Mouse (Mus musculus) stomach, embryonic 16.5 days (tissue): Measurements from ENCODE around the gene Sypl. TPM values are rescaled to one million over a fixed set of nuclear protein-coding genes. Genes with fewer than 3 reads are reported as not detected.

Source experiments
- ATAC-seq: fragments of 200-750 bp; cut with Nextera tagmentation; 2 replicates; pipeline ENCODE4 v1.8.0; 2017; ENCODE audit warnings: moderate number of reproducible peaks, moderate TSS enrichment; ENCODE audit not compliant: insufficient read depth, low FRiP score
- H3K27ac ChIP-seq: fragments of 300-500 bp; sonication (generic); 2 replicates; pipeline ENCODE4 v1.5.1; 2014; ENCODE audit warnings: low read length
- H3K27me3 ChIP-seq: fragments of 300-500 bp; sonication (generic); 2 replicates; pipeline ENCODE4 v1.6.1; 2014; ENCODE audit warnings: low read length, control low read depth, mixed read lengths; ENCODE audit not compliant: control insufficient read depth, insufficient read depth
- H3K36me3 ChIP-seq: fragments of 300-500 bp; sonication (generic); 2 replicates; pipeline ENCODE4 v1.6.1; 2014; ENCODE audit warnings: low read length; ENCODE audit not compliant: control insufficient read depth, insufficient read depth
- H3K4me1 ChIP-seq: fragments of 300-500 bp; sonication (generic); 2 replicates; pipeline ENCODE4 v1.6.1; 2014; ENCODE audit warnings: low read length, control low read depth, mixed read lengths; ENCODE audit not compliant: control insufficient read depth, insufficient read depth
- H3K4me2 ChIP-seq: fragments of 300-500 bp; sonication (generic); 2 replicates; pipeline ENCODE4 v1.6.1; 2014; ENCODE audit warnings: low read depth, low read length, mixed read lengths
- H3K4me3 ChIP-seq: fragments of 300-500 bp; sonication (generic); replicated peaks from 2 replicates; pipeline ENCODE4 v1.5.1; 2014; ENCODE audit warnings: mild to moderate bottlenecking, low read length
- H3K9ac ChIP-seq: fragments of 300-500 bp; sonication (generic); 2 replicates; pipeline ENCODE4 v1.6.1; 2014; ENCODE audit warnings: low read length
- H3K9me3 ChIP-seq: fragments of 300-500 bp; sonication (generic); replicated peaks from 2 replicates; pipeline ENCODE4 v1.6.1; 2016; ENCODE audit warnings: low read length, control low read depth; ENCODE audit not compliant: control insufficient read depth
- WGBS: fragments of 180-500 bp; shearing (Covaris S2); extraction: QIAGEN DNeasy Blood & Tissue Kit; methylation state at CpG from one replicate; pipeline ENCODE4 v1.1.7; 2014; 5-methylcytosine and 5-hydroxymethylcytosine counted together
- polyA plus RNA-seq: library from polyadenylated mRNA; unstranded; fragments of >200 nt; fragmentation: Nextera tagmentation; extraction: Ambion mirVana; gene quantifications from 2 replicates; pipeline ENCODE4 v1.2.1, GENCODE M21; 2015

Gene Sypl
- polyA plus RNA-seq, 1 experiment from 2014 or later = 188 TPM

DNA sequence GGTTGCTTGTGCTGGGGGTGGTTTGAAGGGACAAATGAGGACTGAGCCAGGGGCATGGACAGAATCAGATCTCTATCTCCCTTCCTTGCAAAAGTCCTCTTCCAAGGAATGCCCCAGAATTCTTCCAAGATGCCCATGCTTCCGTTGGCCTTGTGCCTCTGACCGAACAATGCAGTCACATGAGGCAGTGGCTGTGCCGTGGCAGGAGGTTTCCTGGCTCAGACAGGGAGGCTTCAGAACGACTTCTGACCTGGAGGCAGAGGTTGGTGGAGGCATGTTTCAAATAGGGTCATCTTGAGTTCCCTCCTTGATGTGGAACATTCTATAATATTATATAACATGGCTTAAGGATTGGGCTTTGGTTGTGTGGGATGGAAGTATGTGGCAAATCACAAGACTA is 64.9 kb downstream of the Sypl start:
- Histone ChIP-seq H3K4me1 (no peaks in the 10 kb centered on the region), H3K9ac (no peak overlapping the region), H3K27me3 (no peaks in the 10 kb centered on the region), H3K27ac (no peak overlapping the region), H3K4me3 (no peak overlapping the region), H3K36me3 (no peaks in the 10 kb centered on the region), H3K4me2 (no peak overlapping the region), H3K9me3 (no peaks in the 10 kb centered on the region)
- 60% methylated on average over 4 of the region's 4 CpGs for WGBS
- ATAC-seq = no peak

DNA sequence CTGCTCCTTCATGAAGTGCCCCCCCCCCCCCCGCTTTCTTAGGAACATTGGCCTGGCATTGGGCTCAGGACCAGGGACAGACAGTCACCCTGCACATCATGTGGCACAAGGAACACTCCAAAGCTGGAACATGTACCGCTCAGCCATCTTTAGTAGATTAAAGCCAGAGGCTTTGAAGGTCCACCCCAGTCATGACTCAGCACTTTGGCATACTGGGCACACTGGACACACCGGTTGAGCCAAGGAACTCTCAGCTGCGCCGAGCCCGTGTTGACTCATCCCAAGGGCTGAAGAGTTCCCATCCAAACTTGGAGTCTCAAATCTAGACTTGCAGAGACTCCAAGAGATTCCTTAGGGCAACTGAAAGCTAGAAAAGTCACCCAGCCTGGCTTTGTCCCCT is 66.3 kb downstream of the Sypl start:
- 80% methylated on average over 6 of the region's 6 CpGs for whole genome bisulfite sequencing
- H3K9ac ChIP-seq = no peak overlapping the region
- peak overlapping the region; percentile 25 for H3K27ac ChIP-seq

GRCm38 (mm10) chr12:33021140-33021539 is 67.4 kb downstream of the Sypl start:
- ATAC-seq = no peak
- Histone ChIP-seq H3K9ac (no peak overlapping the region), H3K27me3 (no peaks in the 10 kb centered on the region), H3K4me2 (no peak overlapping the region), H3K27ac (peak overlapping the region; percentile 25; the same call in 1 of the 2 replicates), H3K36me3 (no peaks in the 10 kb centered on the region), H3K9me3 (no peaks in the 10 kb centered on the region), H3K4me1 (no peaks in the 10 kb centered on the region), H3K4me3 (no peak overlapping the region)
- WGBS = 74% methylated on average over 9 of the region's 9 CpGs

More for the DNA sequence above, 66.3 kb downstream of the Sypl start:
- H3K27me3 ChIP-seq = no peaks in the 10 kb centered on the region
- H3K4me2 ChIP-seq = no peak overlapping the region
- H3K36me3 ChIP-seq = no peaks in the 10 kb centered on the region
- H3K9me3 ChIP-seq = no peaks in the 10 kb centered on the region
- H3K4me1 ChIP-seq = no peaks in the 10 kb centered on the region
- H3K4me3 ChIP-seq = no peak overlapping the region
- no peak for ATAC-seq

DNA sequence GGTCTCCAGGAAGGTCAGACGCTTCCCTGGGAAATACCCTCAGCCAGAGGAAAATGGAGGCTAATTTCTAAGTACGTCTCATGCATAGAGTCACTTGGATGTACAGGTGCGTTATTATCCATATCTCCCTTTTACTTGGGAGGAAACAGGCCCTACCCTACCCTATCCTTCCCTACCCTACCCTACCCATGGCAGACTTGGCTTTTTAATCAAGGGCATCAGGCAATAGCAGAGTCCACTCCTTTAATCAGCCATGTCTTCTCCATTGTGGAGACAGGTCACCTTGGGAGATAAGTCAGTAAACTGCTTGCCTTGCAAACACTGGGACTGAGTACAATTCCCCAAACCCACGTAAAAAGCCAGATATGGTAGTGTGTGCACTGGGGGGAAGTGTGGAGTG is 68.1 kb downstream of the Sypl start:
- Histone ChIP-seq H3K9ac (no peak overlapping the region), H3K4me2 (no peak overlapping the region), H3K4me1 (no peaks in the 10 kb centered on the region), H3K4me3 (no peak overlapping the region), H3K9me3 (no peaks in the 10 kb centered on the region), H3K36me3 (no peaks in the 10 kb centered on the region), H3K27ac (no peak overlapping the region), H3K27me3 (no peaks in the 10 kb centered on the region)
- ATAC-seq = no peak
- WGBS = 78% methylated on average over 4 of the region's 4 CpGs

- Histone ChIP-seq H3K27ac (no peak overlapping the region), H3K4me2 (no peak overlapping the region), H3K27me3 (no peaks in the 10 kb centered on the region), H3K4me3 (no peak overlapping the region), H3K4me1 (peaks cover 7% of the 10 kb centered on the region; the same call in 1 of the 2 replicates), H3K36me3 (no peaks in the 10 kb centered on the region), H3K9me3 (no peaks in the 10 kb centered on the region), H3K9ac (no peak overlapping the region)
- WGBS = 77% methylated on average over 6 of the region's 6 CpGs
- ATAC-seq = no peak
These were observed 70.8 kb downstream of the Sypl start for GRCm38 (mm10) chr12:33024524-33024923.

- 3% methylated on average over 10 of the region's 10 CpGs for WGBS
- peak overlapping the region; percentile 16; the same call in 1 of the 2 replicates for H3K27ac ChIP-seq
- H3K36me3 ChIP-seq = no peaks in the 10 kb centered on the region
- ATAC-seq = peak; percentile 72; the same call in 1 of the 2 replicates
- H3K9ac ChIP-seq = peak overlapping the region; percentile 32; the same call in 1 of the 2 replicates
- H3K9me3 ChIP-seq = no peaks in the 10 kb centered on the region
- no peaks in the 10 kb centered on the region for H3K27me3 ChIP-seq
- H3K4me3 ChIP-seq = no peak overlapping the region
- H3K4me2 ChIP-seq = peak overlapping the region; percentile 20; the same call in 1 of the 2 replicates
- H3K4me1 ChIP-seq = peaks cover 7% of the 10 kb centered on the region; the same call in 1 of the 2 replicates
These were observed 73.4 kb downstream of the Sypl start for GRCm38 (mm10) chr12:33027093-33027492.

DNA sequence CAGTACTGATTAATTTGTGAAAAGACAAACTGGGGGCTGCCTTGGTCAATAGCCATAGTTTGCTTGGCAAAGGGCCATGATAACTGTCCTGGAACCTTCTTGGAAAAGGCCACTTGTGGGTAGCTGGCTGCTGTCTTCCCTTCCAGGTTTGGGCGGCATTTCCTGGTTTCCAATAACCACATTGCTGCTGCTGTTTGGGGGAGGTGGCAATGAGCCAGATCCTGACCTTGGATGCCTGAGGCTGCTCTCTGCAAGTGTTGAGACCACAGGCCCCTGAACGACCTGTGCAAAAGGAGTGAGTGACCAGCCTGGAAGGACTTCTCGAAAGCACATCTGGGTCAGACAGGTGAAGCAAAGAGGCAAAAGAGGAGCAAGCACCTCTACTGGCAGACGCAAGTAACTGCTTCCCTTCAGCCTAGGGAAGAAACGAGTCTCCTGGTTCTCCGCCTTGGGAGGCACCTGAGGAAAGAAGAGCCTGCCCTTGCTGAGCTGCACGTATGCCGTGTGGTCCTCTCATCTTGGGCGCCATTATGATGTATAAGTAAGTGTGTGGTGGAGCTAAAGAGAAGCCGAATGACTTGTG is 74.5 kb downstream of the Sypl start:
- no peak overlapping the region for H3K4me2 ChIP-seq
- 57% methylated on average over 10 of the region's 10 CpGs for WGBS
- no peak overlapping the region for H3K9ac ChIP-seq
- H3K9me3 ChIP-seq = no peaks in the 10 kb centered on the region
- no peaks in the 10 kb centered on the region for H3K27me3 ChIP-seq
- no peak overlapping the region for H3K27ac ChIP-seq
- no peak for ATAC-seq
- H3K36me3 ChIP-seq = no peaks in the 10 kb centered on the region
- H3K4me3 ChIP-seq = no peak overlapping the region
- H3K4me1 ChIP-seq = peaks cover 7% of the 10 kb centered on the region; the same call in 1 of the 2 replicates

DNA sequence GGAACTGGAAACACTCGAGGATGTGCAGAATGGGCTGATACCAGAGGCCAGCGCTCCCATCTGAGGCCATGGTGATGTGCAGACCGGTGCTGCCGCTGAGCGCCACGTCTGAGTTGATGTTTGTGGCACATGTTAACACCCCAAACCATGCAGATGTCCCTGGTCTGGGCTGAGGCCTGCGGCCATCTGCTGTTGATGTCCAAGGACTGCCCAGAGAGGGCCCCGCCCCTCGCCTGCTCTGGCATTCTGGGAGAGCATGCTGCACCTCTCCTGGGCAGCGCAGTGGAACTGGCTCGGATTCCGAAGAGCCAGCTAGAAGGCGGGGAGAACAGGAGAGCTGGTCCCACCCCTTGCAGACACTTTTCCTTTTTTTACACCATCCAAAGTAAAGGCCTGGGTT is 75.0 kb downstream of the Sypl start:
- Histone ChIP-seq H3K4me3 (no peak overlapping the region), H3K9me3 (no peaks in the 10 kb centered on the region), H3K36me3 (no peaks in the 10 kb centered on the region), H3K9ac (no peak overlapping the region), H3K27me3 (no peaks in the 10 kb centered on the region), H3K4me2 (no peak overlapping the region), H3K4me1 (peaks cover 7% of the 10 kb centered on the region; the same call in 1 of the 2 replicates), H3K27ac (no peak overlapping the region)
- WGBS = 64% methylated on average over 13 of the region's 13 CpGs
- ATAC-seq = no peak
